Mouse (Mus musculus): ENCODE measurements around the gene Obsl1.

Obsl1 gene

GRCm38 (mm10) chr1:75517984-75518383 lies 11.7 kb upstream of the Obsl1 start:
- peak in 1 of 2 experiments; percentile 33 for DNase-seq

- no peak for DNase-seq
These were observed 10.6 kb upstream of the Obsl1 start for GRCm38 (mm10) chr1:75516703-75517380.

GRCm38 (mm10) chr1:75512550-75512949 lies 6.3 kb upstream of the Obsl1 start:
- no peak for DNase-seq

- DNase-seq = peak in 1 of 2 experiments; percentile 46
These were observed 5.4 kb upstream of the Obsl1 start for GRCm38 (mm10) chr1:75511437-75512210.

GRCm38 (mm10) chr1:75510154-75510553 lies 3.9 kb upstream of the Obsl1 start:
- DNase-seq = no peak

GRCm38 (mm10) chr1:75509586-75509985 lies 3.3 kb upstream of the Obsl1 start:
- no peak for DNase-seq

- no peak for DNase-seq
These were observed 754 bp upstream of the Obsl1 start, which contains the start of gene Inha for GRCm38 (mm10) chr1:75507006-75507405. Gene Inha (plus strand): TSS chr1:75507077.

GRCm38 (mm10) chr1:75505159-75505955 lies 895 bp downstream of the Obsl1 start:
- peak; percentile 71 to 81 for DNase-seq

- no peak for DNase-seq
These were observed 1.8 kb downstream of the Obsl1 start for GRCm38 (mm10) chr1:75504256-75505045.

- no peak for DNase-seq
These were observed 2.6 kb downstream of the Obsl1 start for GRCm38 (mm10) chr1:75503651-75503980.

- DNase-seq = no peak
These were observed 3.2 kb downstream of the Obsl1 start for GRCm38 (mm10) chr1:75502945-75503650.

- DNase-seq = no peak
These were observed 4.3 kb downstream of the Obsl1 start for GRCm38 (mm10) chr1:75501905-75502304.

GRCm38 (mm10) chr1:75499441-75499840 lies 6.8 kb downstream of the Obsl1 start:
- no peak for DNase-seq

GRCm38 (mm10) chr1:75498897-75499296 lies 7.4 kb downstream of the Obsl1 start:
- DNase-seq = no peak

GRCm38 (mm10) chr1:75494878-75495548 lies 11.2 kb downstream of the Obsl1 start:
- peak; percentile 69 to 77 for DNase-seq

- DNase-seq = no peak
These were observed 13.6 kb downstream of the Obsl1 start for GRCm38 (mm10) chr1:75492579-75493170.

- DNase-seq = no peak
These were observed 15.3 kb downstream of the Obsl1 start for GRCm38 (mm10) chr1:75490785-75491551.

- peak; percentile 81 to 87 for DNase-seq
These were observed 18.7 kb downstream of the Obsl1 start for GRCm38 (mm10) chr1:75487405-75488161.

- DNase-seq = peak in 1 of 2 experiments; percentile 31
These were observed 19.2 kb downstream of the Obsl1 start for GRCm38 (mm10) chr1:75487040-75487404.

Data from kidney, postnatal 4 days (tissue).